Mouse (Mus musculus) cortical plate, adult 2 months (tissue): Measurements from ENCODE around the gene Pomt1.

Experiments
- CTCF ChIP-seq: fragments of 200-500 bp; IDR thresholded peaks from 2 replicates; pipeline ENCODE4 v1.5.1; 2011; ENCODE audit warnings: mild to moderate bottlenecking, control low read depth, low read length; ENCODE audit not compliant: insufficient read depth; ENCODE audit errors: extremely low read depth
- POLR2A ChIP-seq: fragments of 200-500 bp; IDR thresholded peaks from 2 replicates; pipeline ENCODE4 v1.6.1; 2011; ENCODE audit warnings: mild to moderate bottlenecking, low read length, control low read depth; ENCODE audit not compliant: insufficient read depth; ENCODE audit errors: extremely low read depth

DNA sequence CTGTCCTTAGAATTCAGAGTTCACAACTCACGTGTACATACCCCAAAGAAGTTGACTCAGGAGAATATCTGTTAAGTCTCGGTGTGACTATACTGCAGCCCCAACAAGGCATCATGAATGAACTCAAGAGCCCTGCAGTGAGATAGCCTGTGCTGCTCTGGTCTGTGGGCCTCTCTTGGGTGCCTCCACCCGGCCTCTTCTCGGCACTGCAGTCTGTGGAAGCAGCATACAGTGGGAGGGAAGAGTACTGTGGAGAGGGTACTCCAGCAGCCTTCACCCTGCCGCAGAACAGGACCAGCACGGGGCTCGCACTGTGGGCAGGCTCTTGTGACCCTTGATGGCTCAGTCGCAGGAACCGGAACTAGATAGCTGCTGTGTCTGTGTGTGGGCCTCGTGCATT, 20.8 kb upstream of the Pomt1 start:
- TF ChIP-seq CTCF: no peak
- no peak for TF ChIP-seq POLR2A
